Mouse (Mus musculus) kidney, postnatal 0 days (tissue): ENCODE data around the gene Gemin2. TPM values are rescaled to one million over a fixed set of nuclear protein-coding genes. Genes with fewer than 3 reads are reported as not detected.

ENCODE experiments used
- ATAC-seq: fragments of 200-750 bp; cut with Nextera tagmentation; replicated peaks from 2 replicates; pipeline ENCODE4 v1.8.0; 2017; ENCODE audit warnings: low read depth, moderate number of reproducible peaks, moderate TSS enrichment, moderate library complexity; ENCODE audit not compliant: low FRiP score
- DNase-seq: peaks from one replicate; pipeline ENCODE4 v3.0.0-alpha.2; 2016; ENCODE audit warnings: low spot score
- H3K27ac ChIP-seq: fragments of 300-500 bp; sonication (generic); 2 replicates; pipeline ENCODE4 v1.5.1; 2014; ENCODE audit warnings: mild to moderate bottlenecking
- H3K27me3 ChIP-seq: fragments of 300-500 bp; sonication (generic); 2 replicates; pipeline ENCODE4 v1.6.1; 2014; ENCODE audit warnings: low read length, mixed read lengths; ENCODE audit not compliant: insufficient read depth
- H3K36me3 ChIP-seq: fragments of 300-500 bp; sonication (generic); 2 replicates; pipeline ENCODE4 v1.6.1; 2014; ENCODE audit warnings: low read length, mixed read lengths; ENCODE audit not compliant: insufficient read depth
- H3K4me1 ChIP-seq: fragments of 300-500 bp; sonication (generic); replicated peaks from 2 replicates; pipeline ENCODE4 v1.6.1; 2014; ENCODE audit warnings: antibody characterized with exemption, low read length, mixed read lengths; ENCODE audit not compliant: insufficient read depth
- H3K4me2 ChIP-seq: fragments of 300-500 bp; sonication (generic); 2 replicates; pipeline ENCODE4 v1.6.1; 2014; ENCODE audit warnings: mild to moderate bottlenecking, low read length, moderate library complexity, mixed read lengths
- H3K4me3 ChIP-seq: fragments of 300-500 bp; sonication (generic); replicated peaks from 2 replicates; pipeline ENCODE4 v1.5.1; 2014; ENCODE audit warnings: low read depth, low read length
- H3K9ac ChIP-seq: fragments of 300-500 bp; sonication (generic); 2 replicates; pipeline ENCODE4 v1.6.1; 2014; ENCODE audit warnings: low read depth, low read length
- H3K9me3 ChIP-seq: fragments of 300-500 bp; sonication (generic); replicated peaks from 2 replicates; pipeline ENCODE4 v1.6.1; 2016; ENCODE audit warnings: low read length, inconsistent platforms, mixed read lengths
- CTCF ChIP-seq: IDR thresholded peaks from 2 replicates; pipeline ENCODE4 v1.5.1; 2016; ENCODE audit warnings: antibody characterized with exemption, low read depth, mild to moderate bottlenecking, moderate library complexity
- WGBS: fragments of 180-500 bp; shearing (Covaris S2); extraction: QIAGEN DNeasy Blood & Tissue Kit; methylation state at CpG from one replicate; pipeline ENCODE4 v1.1.7; 2014; 5-methylcytosine and 5-hydroxymethylcytosine counted together
- polyA plus RNA-seq: library from polyadenylated mRNA; unstranded; fragments of >200 nt; fragmentation: Nextera tagmentation; extraction: Ambion mirVana; gene quantifications from 2 replicates; pipeline ENCODE4 v1.2.1, GENCODE M21; 2015

The Gemin2 gene
- polyA plus RNA-seq, 1 experiment from 2014 or later = 20.1 TPM

DNA sequence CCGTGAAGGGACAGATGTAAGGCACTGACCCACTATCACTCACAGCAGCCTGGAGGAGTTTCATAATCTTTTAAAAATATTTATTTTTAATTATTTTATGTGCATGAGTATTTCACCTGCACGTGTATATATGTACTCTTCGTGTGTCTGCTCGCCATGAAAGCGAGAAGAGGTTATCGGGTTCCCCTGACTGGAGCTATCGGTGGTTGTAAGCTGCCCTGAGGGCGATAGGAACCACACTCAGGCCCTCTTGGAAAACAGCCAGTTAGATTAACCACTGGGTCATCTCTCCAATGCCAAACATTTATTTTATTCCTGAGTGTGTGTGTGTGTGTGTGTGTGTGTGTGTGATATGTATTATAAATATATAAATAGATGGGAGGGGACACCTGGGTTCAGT is 51.6 kb downstream of the Gemin2 start:
- Histone ChIP-seq H3K4me1 (0 out of 2 replicates have a peak, but pooled peaks cover 5% of the 10 kb centered on the region), H3K27me3 (no peaks in the 10 kb centered on the region), H3K36me3 (peaks cover 11% of the 10 kb centered on the region), H3K27ac (no peak overlapping the region), H3K9ac (no peak overlapping the region), H3K4me2 (no peak overlapping the region), H3K4me3 (no peak overlapping the region), H3K9me3 (no peaks in the 10 kb centered on the region)
- DNase-seq (no peak), ATAC-seq (no peak)
- 85% methylated on average over 8 of the region's 8 CpGs for WGBS
- no peak for TF ChIP-seq CTCF

DNA sequence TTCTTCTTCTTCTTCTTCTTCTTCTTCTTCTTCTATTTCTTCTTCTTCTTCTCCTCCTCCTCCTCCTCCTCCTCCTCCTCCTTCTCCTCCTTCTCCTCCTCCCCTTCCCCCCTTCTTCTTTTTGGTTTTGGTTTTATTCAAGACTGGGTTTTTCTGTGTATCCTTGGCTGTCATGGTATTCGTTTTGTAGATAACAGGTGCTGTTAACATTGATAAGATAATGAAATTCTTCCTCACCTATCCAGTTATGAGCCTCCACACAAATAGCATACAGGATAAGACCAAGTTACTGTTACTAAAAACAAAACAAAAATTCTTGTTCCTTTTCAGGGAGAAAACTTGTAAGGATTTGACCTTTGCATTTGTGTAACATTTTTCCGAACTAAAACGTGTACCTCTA is 52.6 kb downstream of the Gemin2 start:
- peak overlapping the region; percentile 92 for H3K27ac ChIP-seq
- TF ChIP-seq CTCF = no peak
- peak overlapping the region; percentile 99; the same call in 1 of the 2 replicates for H3K4me3 ChIP-seq

DNA sequence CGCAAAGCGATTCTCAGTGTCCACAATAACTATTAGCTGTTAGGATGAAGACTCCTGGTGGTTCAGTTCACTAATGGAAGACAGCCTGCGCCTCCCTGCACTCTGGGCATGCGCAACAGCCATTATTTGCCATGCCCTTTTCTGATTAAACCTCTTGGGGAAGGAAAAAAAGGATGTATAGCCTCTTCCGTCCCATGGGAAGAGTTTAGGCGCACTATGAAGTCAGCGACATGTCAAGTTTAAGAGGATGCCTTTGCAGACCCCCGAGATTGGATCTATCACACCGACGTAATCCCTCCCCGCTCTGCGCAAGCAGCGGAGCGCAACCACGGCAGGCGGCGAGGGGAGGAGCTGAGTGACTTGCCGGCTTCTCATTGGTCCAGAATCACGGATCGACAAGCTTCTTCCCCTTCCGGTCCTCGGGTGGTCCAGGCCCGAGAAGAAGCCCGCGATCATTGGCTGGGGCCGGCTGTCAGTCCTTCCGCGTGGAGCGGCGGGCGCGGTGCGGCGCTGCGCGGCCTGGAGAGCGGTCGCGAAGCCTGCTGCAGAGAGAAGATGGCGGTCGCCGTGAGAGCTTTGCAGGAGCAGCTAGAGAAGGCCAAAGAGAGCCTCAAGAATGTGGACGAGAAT is 53.4 kb downstream of the Gemin2 start, which contains the start of gene Pnn:
Pnn (plus strand) TSS at position 437 of the 630 bp plus-strand sequence.
- H3K27me3 ChIP-seq = no peaks in the 10 kb centered on the region
- peak within 1 kb of the TSS; percentile 69 for H3K4me2 ChIP-seq
- H3K36me3 ChIP-seq = peaks cover 26% of the 10 kb centered on the region
- under 1% methylated on average over 43 of the region's 43 CpGs for WGBS
- no peaks in the 10 kb centered on the region for H3K9me3 ChIP-seq
- peak within 1 kb of the TSS; percentile 99 for H3K9ac ChIP-seq
- ATAC-seq = peak; percentile 100
- no peaks in the 10 kb centered on the region for H3K4me1 ChIP-seq
- peak within 1 kb of the TSS; percentile 92 for H3K27ac ChIP-seq
- peak within 1 kb of the TSS; percentile 99 for H3K4me3 ChIP-seq
- peak; percentile 6; the same call in 1 of the 2 replicates for TF ChIP-seq CTCF
- DNase-seq = peak; percentile 99

More for the DNA sequence above, 52.6 kb downstream of the Gemin2 start:
- H3K4me1 ChIP-seq = no peaks in the 10 kb centered on the region
- peaks cover 19% of the 10 kb centered on the region for H3K36me3 ChIP-seq
- no peak for DNase-seq
- no peaks in the 10 kb centered on the region for H3K9me3 ChIP-seq
- ATAC-seq = no peak
- peak overlapping the region; percentile 53; the same call in 1 of the 2 replicates for H3K4me2 ChIP-seq
- H3K27me3 ChIP-seq = no peaks in the 10 kb centered on the region
- 68% methylated on average over 3 of the region's 3 CpGs for WGBS
- no peak overlapping the region for H3K9ac ChIP-seq

DNA sequence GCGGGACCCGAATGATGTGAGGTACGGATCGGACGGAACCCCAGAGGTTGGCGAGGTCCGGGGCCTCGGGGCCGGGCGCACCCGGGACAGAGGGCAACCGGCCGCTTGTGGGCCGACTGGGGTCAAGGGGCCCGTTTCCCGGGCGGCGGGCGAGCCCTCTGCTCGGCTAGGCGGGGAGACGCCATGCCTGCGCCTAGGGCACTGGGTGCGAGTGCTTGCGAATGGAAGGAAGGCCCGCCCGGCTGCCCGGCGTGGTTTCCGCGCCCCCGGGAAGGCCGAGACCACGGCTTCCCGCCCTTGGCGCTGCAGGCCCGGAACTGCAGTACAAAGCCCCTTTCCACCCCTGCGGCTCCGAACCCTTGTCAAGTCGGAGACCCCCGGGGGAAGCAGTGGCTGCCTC is 53.9 kb downstream of the Gemin2 start:
- peak; percentile 65 for ATAC-seq
- no peaks in the 10 kb centered on the region for H3K27me3 ChIP-seq
- H3K4me2 ChIP-seq = peak overlapping the region; percentile 69
- no peaks in the 10 kb centered on the region for H3K9me3 ChIP-seq
- peaks cover 31% of the 10 kb centered on the region for H3K36me3 ChIP-seq
- peak; percentile 34 for DNase-seq
- H3K9ac ChIP-seq = peak overlapping the region; percentile 99
- no peaks in the 10 kb centered on the region for H3K4me1 ChIP-seq
- peak overlapping the region; percentile 99 for H3K4me3 ChIP-seq
- WGBS = under 1% methylated on average over 35 of the region's 41 CpGs
- H3K27ac ChIP-seq = peak overlapping the region; percentile 92
- TF ChIP-seq CTCF = no peak

DNA sequence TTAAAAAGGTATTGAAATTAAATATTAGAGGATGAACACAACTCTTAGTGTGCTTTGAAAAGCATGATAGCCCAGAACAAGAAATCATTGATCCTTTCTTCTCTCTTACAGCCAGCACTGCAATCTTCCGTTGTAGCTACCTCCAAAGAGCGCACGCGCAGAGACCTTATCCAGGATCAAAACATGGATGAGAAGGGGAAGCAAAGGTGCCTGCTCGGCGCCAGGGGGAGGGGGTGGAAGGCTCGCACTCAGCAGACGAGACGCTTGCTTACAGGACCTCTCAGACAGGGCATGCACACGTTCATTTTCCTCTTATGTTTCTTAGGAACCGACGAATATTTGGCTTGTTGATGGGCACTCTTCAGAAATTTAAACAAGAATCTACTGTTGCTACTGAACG is 55.6 kb downstream of the Gemin2 start:
- Histone ChIP-seq H3K9me3 (no peaks in the 10 kb centered on the region), H3K27ac (no peak overlapping the region), H3K4me1 (no peaks in the 10 kb centered on the region), H3K36me3 (peaks cover 37% of the 10 kb centered on the region), H3K4me2 (no peak overlapping the region), H3K9ac (no peak overlapping the region), H3K4me3 (no peak overlapping the region), H3K27me3 (no peaks in the 10 kb centered on the region)
- TF ChIP-seq CTCF = no peak
- WGBS = 92% methylated on average over 13 of the region's 13 CpGs
- ATAC-seq (no peak), DNase-seq (no peak)

DNA sequence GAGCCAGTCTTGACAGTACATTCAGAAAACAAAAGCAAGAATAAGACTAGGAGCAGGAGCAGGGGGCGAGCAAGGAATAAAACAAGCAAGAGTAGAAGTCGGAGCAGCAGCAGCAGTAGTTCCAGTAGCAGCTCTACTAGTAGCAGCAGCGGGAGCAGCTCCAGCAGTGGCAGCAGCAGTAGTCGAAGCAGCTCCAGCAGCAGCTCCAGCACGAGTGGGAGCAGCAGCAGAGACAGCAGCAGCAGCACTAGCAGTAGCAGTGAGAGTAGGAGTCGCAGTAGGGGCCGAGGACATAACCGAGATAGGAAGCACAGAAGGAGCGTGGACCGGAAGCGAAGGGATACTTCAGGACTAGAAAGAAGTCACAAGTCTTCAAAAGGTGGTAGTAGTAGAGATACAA is 59.1 kb downstream of the Gemin2 start:
- H3K4me3 ChIP-seq = no peak overlapping the region
- no peaks in the 10 kb centered on the region for H3K27me3 ChIP-seq
- 88% methylated on average over 11 of the region's 11 CpGs for WGBS
- no peak overlapping the region for H3K4me2 ChIP-seq
- H3K9me3 ChIP-seq = no peaks in the 10 kb centered on the region
- peaks cover 43% of the 10 kb centered on the region for H3K36me3 ChIP-seq
- DNase-seq (no peak), ATAC-seq (no peak)
- H3K4me1 ChIP-seq = no peaks in the 10 kb centered on the region
- no peak for TF ChIP-seq CTCF
- H3K27ac ChIP-seq = 0 out of 2 replicates have a peak overlapping the region, but pooled peaks have one; percentile 1
- no peak overlapping the region for H3K9ac ChIP-seq
